Mouse (Mus musculus) layer of hippocampus, postnatal 14 days (tissue): ENCODE measurements at regions not wholly inside any gene's neighbourhood (a gene's known extent, or its start where the extent isn't known, plus 50 kb on each side); places are given as distances from the start of the nearest gene placed in this dataset.

Experiments used
- DNase-seq, 2 experiments: peaks; one replicate each; pipeline ENCODE4 v3.0.0; 2021 to 2022; ENCODE audit warnings: low spot score in 2 of 2, mixed read lengths in 1 of 2

GRCm38 (mm10) chr8:9050740-9051475, 360.6 kb upstream of the Arglu1 start:
- DNase-seq = no peak

GRCm38 (mm10) chr8:9048116-9048515, 357.8 kb upstream of the Arglu1 start:
- no peak for DNase-seq

- no peak for DNase-seq
Measured at GRCm38 (mm10) chr8:9042835-9043792, 352.8 kb upstream of the Arglu1 start.

GRCm38 (mm10) chr8:9029156-9029555, 338.8 kb upstream of the Arglu1 start:
- DNase-seq = no peak

- DNase-seq = no peak
Measured at GRCm38 (mm10) chr8:9027672-9028071, 337.4 kb upstream of the Arglu1 start.

GRCm38 (mm10) chr8:9025872-9026271, 335.6 kb upstream of the Arglu1 start:
- no peak for DNase-seq

GRCm38 (mm10) chr8:9025378-9025777, 335.1 kb upstream of the Arglu1 start:
- DNase-seq = no peak

GRCm38 (mm10) chr8:9020744-9021143, 330.4 kb upstream of the Arglu1 start:
- DNase-seq = no peak

- DNase-seq = no peak
Measured at GRCm38 (mm10) chr8:9020180-9020579, 329.9 kb upstream of the Arglu1 start.

GRCm38 (mm10) chr8:9011785-9012510, 321.6 kb upstream of the Arglu1 start:
- no peak for DNase-seq

GRCm38 (mm10) chr8:9008006-9008780, 317.9 kb upstream of the Arglu1 start:
- no peak for DNase-seq

- no peak for DNase-seq
Measured at GRCm38 (mm10) chr8:8999914-9000313, 309.6 kb upstream of the Arglu1 start.

- DNase-seq = no peak
Measured at GRCm38 (mm10) chr8:8997621-8998020, 307.3 kb upstream of the Arglu1 start.

- peak; percentile 17 to 25 for DNase-seq
Measured at GRCm38 (mm10) chr8:8994596-8995189, 304.4 kb upstream of the Arglu1 start.

- no peak for DNase-seq
Measured at GRCm38 (mm10) chr8:8994008-8994407, 303.7 kb upstream of the Arglu1 start.

- DNase-seq = peak; percentile 81 to 88
Measured at GRCm38 (mm10) chr8:8992461-8993032, 302.2 kb upstream of the Arglu1 start.

GRCm38 (mm10) chr8:8991026-8991425, 300.7 kb upstream of the Arglu1 start:
- DNase-seq = no peak

GRCm38 (mm10) chr8:8986068-8986467, 295.7 kb upstream of the Arglu1 start:
- DNase-seq = no peak

GRCm38 (mm10) chr8:8985395-8985794, 295.1 kb upstream of the Arglu1 start:
- no peak for DNase-seq

- DNase-seq = no peak
Measured at GRCm38 (mm10) chr8:8984829-8985251, 294.5 kb upstream of the Arglu1 start.
